Mouse (Mus musculus): ENCODE data around the gene Kcng3.

Kcng3 gene

DNA sequence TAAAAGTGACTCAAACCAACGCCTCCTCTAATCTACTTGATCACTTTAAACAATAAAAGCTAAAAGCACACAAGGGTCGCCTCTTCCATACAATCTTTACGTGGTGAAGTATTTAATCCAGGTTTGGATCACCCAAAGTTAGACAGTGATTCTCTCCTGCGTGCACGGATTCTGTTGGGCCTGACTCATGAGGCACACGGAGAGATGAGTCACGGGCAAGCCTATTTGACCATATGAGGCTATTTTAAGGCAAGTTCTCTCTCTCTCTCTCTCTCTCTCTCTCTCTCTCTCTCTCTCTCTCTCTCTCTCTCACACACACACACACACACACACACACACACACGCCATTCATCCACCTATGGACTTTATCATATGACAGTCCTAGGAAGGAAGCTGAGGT lies 57.1 kb downstream of the Kcng3 start:
- ChIA-PET POLR2A (interaction anchor here in 1 of 4 experiments (1.3 kb wide), 1 partner anchor 17 kb away, joined by 3 read pairs; no protein-coding TSS in a partner anchor), CTCF (interaction anchor here in 1 of 4 experiments (0.6 to 0.7 kb wide), 2 partner anchors 13 to 279 kb away, joined by 3 to 5 read pairs; no protein-coding TSS in a partner anchor)

DNA sequence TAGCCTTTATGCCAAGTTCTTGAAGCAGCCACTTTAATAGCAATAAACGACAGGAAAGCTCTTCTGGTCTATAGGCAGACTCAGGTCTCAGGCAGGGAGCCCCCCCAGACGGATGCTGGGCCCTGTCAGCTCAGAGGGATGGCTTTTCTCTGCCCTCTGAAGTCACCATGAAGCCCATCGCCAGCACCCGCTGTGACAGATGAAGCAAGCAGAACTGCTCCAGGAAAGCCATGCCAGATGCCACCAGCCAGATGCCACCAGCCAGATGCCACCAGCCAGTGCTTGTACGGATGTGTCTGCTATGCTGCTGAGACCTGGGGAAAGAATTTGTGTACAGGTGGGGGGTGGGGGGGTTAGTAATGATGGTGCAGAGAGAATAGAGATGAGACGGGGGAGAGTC lies 58.6 kb downstream of the Kcng3 start:
- POLR2A ChIA-PET, result interaction anchor here in 2 of 4 experiments (0.6 to 1.0 kb wide), 2 partner anchors 156 to 174 kb away, joined by 3 to 4 read pairs; no protein-coding TSS in a partner anchor

DNA sequence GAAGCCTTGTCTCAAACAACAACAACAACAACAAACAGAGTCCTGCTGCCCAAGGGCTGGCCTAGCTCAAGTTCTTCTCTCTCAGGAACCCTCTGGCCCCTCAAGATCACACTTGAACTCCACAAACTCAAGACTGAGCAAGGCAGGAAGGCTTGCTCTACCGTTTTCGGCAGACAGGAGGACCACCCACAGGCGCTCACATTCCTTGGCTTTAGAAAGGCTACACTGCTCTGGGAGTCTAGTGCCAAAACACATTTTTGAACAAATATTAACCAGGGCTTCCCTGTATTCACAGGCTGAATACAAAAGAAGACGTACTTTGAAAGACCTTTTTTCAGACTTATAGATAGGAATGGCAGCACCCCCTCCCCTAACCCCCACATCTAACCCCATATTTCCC lies 59.3 kb downstream of the Kcng3 start:
- ChIA-PET CTCF (no interaction called here), POLR2A (interaction anchor here in 1 of 4 experiments (1.0 kb wide), 1 partner anchor 173 kb away, joined by 3 read pairs; no protein-coding TSS in a partner anchor)

More for the DNA sequence above, 58.6 kb downstream of the Kcng3 start:
- CTCF ChIA-PET, result no interaction called here

DNA sequence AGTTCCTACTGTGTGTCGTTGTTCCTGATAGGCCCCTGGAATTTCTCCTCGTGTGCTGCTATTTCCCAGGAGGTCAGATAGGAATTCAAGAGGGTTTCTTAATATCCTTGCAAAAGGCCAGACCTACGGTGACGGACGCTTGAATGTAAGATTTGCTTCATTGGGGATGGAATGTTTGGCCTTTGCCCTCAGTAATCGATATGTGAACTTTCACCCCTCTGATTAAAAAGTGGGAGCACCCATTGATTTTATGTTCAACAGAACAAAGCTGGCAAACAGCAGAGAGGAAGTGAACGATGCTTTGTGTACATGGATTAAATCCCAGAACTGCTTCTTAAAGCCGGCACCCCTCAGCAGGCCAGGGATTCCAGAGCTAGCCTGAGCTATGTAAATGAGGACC lies 64.3 kb downstream of the Kcng3 start:
- POLR2A ChIA-PET, result interaction anchor here in 1 of 4 experiments (0.5 to 1.1 kb wide), 4 partner anchors 39 to 318 kb away, joined by 4 to 5 read pairs (median 4); no protein-coding TSS in a partner anchor
- CTCF ChIA-PET, result no interaction called here

DNA sequence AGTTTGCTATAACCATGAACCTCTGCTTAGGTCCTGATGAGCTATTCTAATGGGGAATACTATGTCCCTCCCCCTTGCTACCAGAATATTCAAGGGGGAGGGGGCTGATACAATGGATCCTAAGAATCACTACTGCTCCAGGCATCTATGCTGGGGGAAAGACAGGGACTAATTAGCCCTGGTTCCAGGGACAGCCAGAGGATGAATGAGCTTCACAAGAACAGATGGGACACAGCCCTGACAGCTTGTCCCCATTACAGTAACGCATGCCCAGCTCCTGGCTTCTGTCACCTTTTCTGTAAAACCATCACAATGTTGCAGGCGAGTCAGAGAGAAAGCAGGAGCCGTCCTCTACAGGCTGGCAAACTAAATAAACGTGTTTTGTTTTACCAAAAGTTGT lies 66.2 kb downstream of the Kcng3 start:
- POLR2A ChIA-PET, result interaction anchor here in 1 of 4 experiments (0.7 to 1.2 kb wide), 7 partner anchors 16 to 185 kb away, joined by 3 to 5 read pairs (median 3); no protein-coding TSS in a partner anchor
- CTCF ChIA-PET, result interaction anchor here (0.6 to 1.4 kb wide), 7 partner anchors 17 to 288 kb away, joined by 3 to 6 read pairs (median 3); no protein-coding TSS in a partner anchor

DNA sequence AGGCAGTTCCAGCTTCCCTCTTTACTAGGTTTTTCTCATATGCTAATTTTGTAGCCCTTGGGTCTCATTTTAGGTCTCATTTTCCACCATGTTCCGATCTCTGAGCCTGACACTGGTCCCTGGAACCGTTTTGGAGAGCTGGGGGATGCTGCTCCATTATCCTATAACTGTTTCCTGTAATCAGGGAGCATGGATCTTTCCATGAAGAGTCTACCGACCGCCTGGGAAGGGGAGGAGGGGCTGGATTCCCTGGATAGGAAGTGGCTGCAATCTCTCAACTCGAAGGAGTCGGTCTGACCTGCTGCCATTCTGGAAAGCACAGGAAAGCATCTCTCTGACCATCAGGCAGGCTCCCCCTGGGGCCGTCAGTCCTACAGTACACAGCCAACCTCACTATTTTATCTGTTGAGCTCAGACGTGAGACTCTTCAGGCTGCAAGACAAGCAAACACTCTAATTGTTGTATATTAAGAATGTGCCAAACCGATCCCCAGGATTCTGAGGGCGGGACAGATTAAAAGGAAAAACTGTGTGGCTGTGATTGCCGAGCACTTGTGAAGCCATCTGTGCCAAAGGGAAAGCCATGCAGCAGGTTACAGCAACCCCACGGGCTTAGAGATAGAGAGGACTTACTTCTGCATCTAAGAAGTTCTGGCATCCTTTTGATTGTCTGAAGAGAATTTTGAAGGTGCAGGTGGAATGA lies 67.4 kb downstream of the Kcng3 start:
- ChIA-PET POLR2A (interaction anchor here (0.6 to 1.3 kb wide), 9 partner anchors 11 to 316 kb away, joined by 3 to 4 read pairs (median 3); no protein-coding TSS in a partner anchor), CTCF (interaction anchor here (0.6 to 1.4 kb wide), 9 partner anchors 11 to 173 kb away, joined by 3 to 8 read pairs (median 3); no protein-coding TSS in a partner anchor)

DNA sequence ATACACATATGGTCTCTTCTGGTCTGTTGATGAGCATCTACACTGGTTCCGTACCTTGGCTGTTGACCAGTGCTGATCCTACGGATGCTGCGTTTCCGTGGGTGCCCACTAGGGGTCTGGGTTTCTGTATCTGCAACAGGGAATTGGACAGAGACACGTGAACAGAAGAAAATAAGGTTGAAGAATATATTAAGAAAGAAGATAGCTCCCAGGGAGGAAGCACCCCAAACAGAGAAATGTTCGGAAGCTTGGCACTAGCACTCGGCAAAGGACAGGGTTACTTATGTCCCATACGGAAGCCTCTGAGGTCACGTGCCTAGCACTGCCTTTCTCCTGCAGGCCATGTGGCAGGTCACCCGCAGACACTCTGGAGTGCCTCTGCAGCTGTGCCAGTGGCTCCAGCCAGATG lies 68.0 kb downstream of the Kcng3 start:
- CTCF ChIA-PET, result interaction anchor here (0.6 to 1.3 kb wide), 8 partner anchors 11 to 613 kb away, joined by 3 to 5 read pairs (median 3); no protein-coding TSS in a partner anchor
- POLR2A ChIA-PET, result interaction anchor here in 2 of 4 experiments (0.7 to 1.3 kb wide), 6 partner anchors 11 to 43 kb away, joined by 3 read pairs; no protein-coding TSS in a partner anchor

DNA sequence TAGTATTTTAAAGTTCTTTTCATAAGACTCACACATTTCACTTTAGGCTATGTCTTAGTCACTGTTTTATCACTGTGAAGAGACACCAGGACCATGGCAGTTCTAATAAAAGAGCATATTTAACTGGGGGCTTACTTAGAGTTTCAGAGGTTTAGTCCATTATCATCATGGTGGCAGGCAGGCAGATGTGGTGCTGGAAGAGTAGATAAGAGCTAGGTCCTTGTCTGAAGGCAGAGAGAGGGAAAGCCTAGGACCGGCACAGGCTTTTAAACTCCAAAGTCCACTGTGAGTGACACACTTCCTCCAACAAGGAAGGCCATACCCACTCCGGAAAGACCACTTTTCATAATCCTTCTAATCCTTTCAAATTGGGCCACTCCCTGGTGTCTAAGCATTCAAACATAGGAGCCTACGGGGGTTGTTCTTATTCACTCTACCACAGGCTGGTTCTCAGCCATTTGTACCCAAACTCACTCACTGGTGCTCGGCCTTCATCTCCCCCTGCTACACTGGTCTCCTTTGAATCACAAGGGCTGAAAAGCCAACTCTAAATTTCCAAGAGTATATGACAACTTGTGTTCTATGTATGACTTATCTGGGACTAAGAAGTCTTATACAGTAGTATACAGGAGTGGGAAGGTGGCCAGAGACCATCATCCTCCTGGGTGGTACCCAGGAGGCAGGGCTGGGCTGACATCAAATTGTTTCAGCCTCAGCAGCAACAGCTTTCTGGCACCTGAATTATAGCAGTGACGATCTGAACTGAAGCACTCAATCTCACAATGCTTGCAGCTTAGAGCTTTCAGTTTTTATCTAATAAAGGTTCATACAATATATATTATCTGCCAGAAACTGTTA lies 69.3 kb downstream of the Kcng3 start:
- ChIA-PET CTCF (interaction anchor here in 1 of 4 experiments (0.5 kb wide), 1 partner anchor 8 kb away, joined by 3 read pairs; no protein-coding TSS in a partner anchor), POLR2A (interaction anchor here in 1 of 4 experiments (0.8 kb wide), 1 partner anchor 9 kb away, joined by 3 read pairs; no protein-coding TSS in a partner anchor)

DNA sequence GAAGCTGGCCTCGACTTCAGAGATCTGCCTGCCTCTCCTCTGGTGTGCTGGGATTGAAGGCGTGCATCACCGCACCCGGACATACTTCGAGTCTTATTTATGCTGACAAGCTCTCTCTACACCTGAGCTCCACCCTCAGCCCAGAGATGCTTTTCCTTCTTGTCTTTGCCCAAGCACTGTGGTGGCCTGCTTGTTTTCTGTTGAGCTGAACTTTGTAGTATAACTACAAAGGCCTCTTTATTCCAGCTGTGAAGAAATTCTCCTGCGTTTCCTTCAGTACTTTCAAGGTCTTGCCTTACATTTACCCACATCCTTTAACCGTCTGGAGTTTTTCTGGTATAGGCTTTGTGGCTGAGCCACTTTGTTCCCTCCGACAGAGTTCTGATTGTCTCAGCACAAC lies 72.6 kb downstream of the Kcng3 start:
- ChIA-PET CTCF (interaction anchor here in 2 of 4 experiments (0.5 to 0.6 kb wide), 2 partner anchors 53 to 293 kb away, joined by 3 to 6 read pairs; no protein-coding TSS in a partner anchor), POLR2A (interaction anchor here in 1 of 4 experiments (1.0 kb wide), 1 partner anchor 59 kb away, joined by 3 read pairs; no protein-coding TSS in a partner anchor)

DNA sequence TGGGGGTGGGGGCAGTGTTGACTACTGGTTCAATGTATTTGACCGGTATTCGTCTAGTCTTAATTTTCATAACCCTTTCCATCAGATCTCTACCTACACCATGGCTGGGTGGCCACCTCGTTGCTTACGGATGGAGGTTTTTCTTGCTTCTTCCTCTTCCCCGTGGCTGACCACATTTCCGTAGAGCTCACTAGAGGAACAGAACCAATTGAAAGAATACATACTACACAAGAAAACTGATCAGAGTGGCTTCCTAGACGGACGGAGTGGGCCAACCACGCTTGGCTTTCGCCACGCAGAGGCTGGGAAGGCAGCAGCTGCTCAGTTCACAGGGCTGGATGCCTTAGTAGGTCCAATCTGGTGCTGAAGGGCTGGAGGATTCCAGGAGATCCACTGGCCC lies 75.9 kb downstream of the Kcng3 start:
- CTCF ChIA-PET, result no interaction called here
- POLR2A ChIA-PET, result interaction anchor here in 1 of 4 experiments (0.6 kb wide), 1 partner anchor 94 kb away, joined by 10 read pairs; no protein-coding TSS in a partner anchor

DNA sequence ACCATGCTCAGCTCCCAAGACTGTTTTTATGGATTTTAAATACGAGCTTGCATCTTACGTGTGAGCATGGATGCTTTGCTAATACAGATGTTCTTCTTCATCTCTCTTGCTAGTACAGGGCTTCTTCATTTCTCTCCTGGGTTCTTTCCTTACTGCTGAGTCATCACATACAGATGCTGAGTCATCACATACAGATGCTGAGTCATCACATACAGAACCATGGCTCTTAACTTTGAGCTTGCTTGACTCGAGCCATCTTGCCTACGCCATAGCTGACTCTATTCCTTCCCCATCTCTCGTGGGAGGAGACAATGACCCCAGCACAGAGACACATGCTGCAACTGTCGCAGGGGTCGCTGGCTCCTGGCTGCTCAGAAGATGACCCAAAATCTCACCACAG lies 76.7 kb downstream of the Kcng3 start:
- CTCF ChIA-PET, result interaction anchor here in 2 of 4 experiments (0.6 kb wide), 3 partner anchors 8 to 620 kb away, joined by 3 read pairs; no protein-coding TSS in a partner anchor
- POLR2A ChIA-PET, result interaction anchor here in 2 of 4 experiments (0.6 to 0.8 kb wide), 4 partner anchors 9 to 515 kb away, joined by 3 to 7 read pairs (median 4); no protein-coding TSS in a partner anchor

DNA sequence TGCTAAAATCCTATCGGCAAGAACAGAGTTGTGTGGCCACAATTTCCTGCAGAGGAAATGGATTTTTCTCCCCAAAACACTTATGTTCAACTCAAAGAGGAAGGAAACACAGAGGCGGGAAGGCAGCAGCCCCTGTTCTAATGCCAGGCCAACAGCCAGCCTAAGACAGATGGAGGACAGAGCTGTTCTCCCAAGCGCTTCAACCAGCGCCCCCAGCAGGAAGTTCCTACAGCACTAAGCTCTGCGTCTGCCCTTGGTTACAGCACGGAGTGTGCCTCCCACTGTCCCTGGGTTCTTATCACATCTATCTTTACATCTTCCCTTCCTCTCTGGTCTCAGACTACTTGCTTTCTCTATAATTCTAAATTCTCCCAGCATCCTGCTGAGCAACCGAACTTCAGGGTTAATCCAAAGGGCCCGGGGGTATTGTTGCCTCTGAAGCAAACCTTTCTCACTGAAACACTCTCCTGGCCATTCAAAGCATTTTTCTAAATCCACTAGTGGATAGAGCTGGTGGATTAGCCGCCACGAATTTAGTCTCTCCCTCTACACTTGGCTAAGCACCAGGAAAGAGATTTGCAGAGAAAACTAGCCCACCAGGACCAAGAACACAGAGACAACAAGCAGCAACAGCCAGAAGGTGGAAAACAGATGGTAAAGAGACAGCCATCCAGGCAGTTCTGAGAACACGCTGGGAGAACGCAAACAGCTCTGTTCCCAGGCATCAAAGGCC lies 83.0 kb downstream of the Kcng3 start:
- POLR2A ChIA-PET, result interaction anchor here in 3 of 4 experiments (0.6 to 4.1 kb wide), 11 partner anchors 11 to 119 kb away, joined by 3 to 22 read pairs (median 6); no protein-coding TSS in a partner anchor
- CTCF ChIA-PET, result interaction anchor here in 3 of 4 experiments (0.6 to 1.6 kb wide), 6 partner anchors 9 to 87 kb away, joined by 3 to 6 read pairs (median 4); no protein-coding TSS in a partner anchor

DNA sequence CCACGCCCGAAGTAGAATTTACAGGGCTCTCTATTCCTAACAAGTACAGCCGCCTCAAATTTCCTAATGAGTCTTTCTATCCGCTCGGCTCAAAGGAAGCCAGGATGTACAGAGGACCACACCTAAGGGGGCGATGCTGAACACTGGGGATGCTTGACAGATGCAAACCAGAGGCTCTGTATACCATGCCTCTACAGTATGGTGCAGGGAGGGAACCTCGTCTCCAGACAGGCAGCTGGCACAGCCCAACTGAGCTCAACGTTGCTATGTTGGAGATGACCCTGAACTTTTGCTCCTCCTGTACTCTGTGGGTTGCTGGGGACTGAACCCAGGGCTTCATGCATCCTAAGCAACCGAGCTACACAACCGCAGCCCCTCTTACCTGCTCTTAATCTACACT lies 84.5 kb downstream of the Kcng3 start:
- ChIA-PET CTCF (interaction anchor here in 3 of 4 experiments (0.6 to 1.6 kb wide), 4 partner anchors 34 to 88 kb away, joined by 3 read pairs; no protein-coding TSS in a partner anchor), POLR2A (interaction anchor here (0.8 to 4.1 kb wide), 19 partner anchors 10 to 182 kb away, joined by 3 to 22 read pairs (median 4); no protein-coding TSS in a partner anchor)

DNA sequence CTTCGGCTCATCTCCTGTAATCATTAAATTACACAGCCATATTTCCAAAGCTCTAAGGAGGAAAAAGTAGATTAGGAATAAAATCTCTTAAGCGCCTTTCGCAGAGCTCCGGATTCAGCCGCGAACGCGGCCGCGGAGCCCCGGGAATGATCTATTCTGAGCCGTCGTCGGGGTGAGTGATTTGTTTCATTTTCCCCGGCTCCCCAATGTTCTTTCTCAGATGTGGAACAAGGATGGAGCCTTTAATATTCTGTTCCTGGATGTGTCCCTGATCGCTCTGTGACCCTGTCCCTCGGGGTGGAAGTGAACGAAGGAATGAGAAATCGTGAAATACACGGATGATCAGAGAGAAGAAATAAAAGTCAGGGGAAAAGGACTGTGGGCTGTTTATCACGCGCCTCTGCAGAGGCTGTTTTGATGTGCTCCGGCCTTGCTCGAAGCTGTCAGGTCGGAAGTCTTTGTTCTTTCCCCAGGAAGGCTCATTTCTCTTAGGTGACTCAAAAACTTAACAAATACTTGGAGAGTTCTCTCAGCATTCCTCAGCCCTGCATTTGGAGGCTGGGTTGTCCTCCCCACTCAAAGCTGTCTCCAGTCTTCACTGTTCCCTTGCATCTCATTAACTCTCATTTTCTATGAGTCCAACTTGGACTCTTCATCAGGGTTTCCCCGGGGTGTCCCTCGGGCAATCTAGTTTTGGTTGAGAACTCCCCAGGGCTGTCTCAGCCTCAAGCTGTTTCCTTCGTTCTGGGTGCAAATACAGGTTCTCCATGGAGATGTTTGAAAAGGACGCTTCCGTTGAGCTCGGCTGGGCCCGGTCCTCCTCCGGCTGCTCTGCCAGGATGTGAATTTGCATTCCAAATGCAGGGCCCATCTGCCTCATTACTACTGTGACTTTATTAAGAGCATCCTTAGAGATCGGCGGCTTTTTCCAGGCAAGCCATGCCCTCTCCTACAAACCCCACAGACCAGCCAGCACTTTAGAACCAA lies 85.6 kb downstream of the Kcng3 start:
- POLR2A ChIA-PET, result interaction anchor here in 3 of 4 experiments (0.6 to 4.1 kb wide), 23 partner anchors 8 to 483 kb away, joined by 3 to 22 read pairs (median 4); no protein-coding TSS in a partner anchor
- CTCF ChIA-PET, result interaction anchor here in 2 of 4 experiments (0.9 to 2.1 kb wide), 3 partner anchors 10 to 19 kb away, joined by 3 to 8 read pairs (median 3); no protein-coding TSS in a partner anchor

DNA sequence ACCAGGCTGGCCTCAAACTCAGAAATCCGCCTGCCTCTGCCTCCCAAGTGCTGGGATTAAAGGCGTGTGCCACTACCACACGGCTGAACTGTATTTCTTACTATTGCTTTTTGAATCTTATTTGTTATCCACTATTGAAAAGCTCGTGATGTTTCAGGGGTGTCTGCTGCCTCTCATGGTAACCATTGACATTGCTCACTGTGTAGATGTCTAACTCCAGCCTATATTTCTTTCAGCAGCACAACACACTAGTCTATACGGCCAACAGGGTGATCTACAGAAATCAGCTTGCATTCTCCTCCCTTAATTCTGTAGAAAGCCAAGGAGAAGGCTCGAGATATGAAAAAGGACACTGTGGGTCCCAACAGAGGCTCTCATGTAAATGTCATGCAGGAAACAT lies 86.4 kb downstream of the Kcng3 start:
- CTCF ChIA-PET, result interaction anchor here in 1 of 4 experiments (2.1 kb wide), 1 partner anchor 10 kb away, joined by 8 read pairs; no protein-coding TSS in a partner anchor
- POLR2A ChIA-PET, result interaction anchor here in 3 of 4 experiments (0.6 to 3.3 kb wide), 9 partner anchors 10 to 203 kb away, joined by 3 to 18 read pairs (median 3); no protein-coding TSS in a partner anchor

DNA sequence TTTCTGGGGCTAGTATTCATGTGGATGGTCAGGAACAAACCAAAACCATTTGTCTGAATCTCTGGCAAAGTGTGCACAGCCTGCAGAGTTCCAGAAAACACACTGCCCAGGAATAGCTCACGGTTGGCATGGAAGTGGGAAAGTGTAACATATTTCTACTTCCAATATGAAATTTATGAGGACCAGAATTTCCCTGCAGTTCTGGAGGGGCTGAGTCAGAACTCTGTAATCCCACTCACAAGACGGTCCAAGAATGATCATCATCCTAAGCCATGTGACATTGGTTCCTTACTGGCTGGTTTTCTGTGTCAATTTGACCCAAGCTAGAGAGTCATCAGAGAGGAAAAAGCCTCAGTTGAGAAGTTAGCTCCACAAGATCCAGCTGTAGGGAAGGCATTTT lies 89.3 kb downstream of the Kcng3 start:
- POLR2A ChIA-PET, result interaction anchor here in 3 of 4 experiments (0.7 kb wide), 3 partner anchors 235 to 466 kb away, joined by 4 to 7 read pairs (median 4); no protein-coding TSS in a partner anchor

More for the DNA sequence above, 89.3 kb downstream of the Kcng3 start:
- CTCF ChIA-PET, result no interaction called here

All from embryonic stem cell, embryonic (primary cell).